24 mouse cellular contexts compared by ENCODE assay signal in genomic region chr3:88412636-88413035, GRCm38 (mm10). TPM values are rescaled to one million over a fixed set of nuclear protein-coding genes. Genes with fewer than 3 reads are reported as not detected.
DNase-seq lines count a peak whose midpoint lies in the region; ATAC-seq and TF ChIP-seq lines count a peak whose summit lies in the region.
"Had no signal": no experiment of that assay in that cellular context is flagged by ENCODE, and none has a peak within 500 bp of the region (broad histone marks: within the 10 kb centered on the region; RNA-seq: fewer than 3 reads in every experiment).

No protein-coding gene starts in this region.

- H3K4me3 ChIP-seq in heart, embryonic 10.5 days, result no peak overlapping the region
- no peak overlapping the region for H3K4me3 ChIP-seq in heart, embryonic 12.5 days
- H3K4me3 ChIP-seq in G1E (ENCODE audit: low read depth, low read length), result peak overlapping the region; percentile 38; the same call in 1 of the 2 replicates
- H3K4me3 ChIP-seq in liver, embryonic 14.5 days (ENCODE audit: insufficient read depth in 1 of 2, low read depth in 2 of 2, low read length in 2 of 2), result no peak overlapping the region
- H3K4me3 ChIP-seq: forebrain, embryonic 13.5 days; heart, adult 2 months; heart, embryonic 13.5 days; hindbrain, embryonic 15.5 days had no signal

- DNase-seq in heart, embryonic 10.5 days (ENCODE audit: low spot score), result peak; percentile 59
- DNase-seq in G1E (ENCODE audit: low spot score), result no peak
- no peak for DNase-seq in liver, embryonic 14.5 days (ENCODE audit: low read depth in 3 of 3, low spot score in 3 of 3)
- DNase-seq in natural killer cell, adult 2 months (ENCODE audit: low spot score in 2 of 2), result peak; percentile 53 to 77
- no peak for DNase-seq in cerebellum, adult 11 months
- no peak for DNase-seq in spleen, adult 12 weeks (ENCODE audit: low spot score)
- DNase-seq: adrenal gland, postnatal 25 days; cerebellum, adult 8-10 months; cerebellum, postnatal 25 days; forebrain, postnatal 0 days; gastrocnemius, postnatal 14 days; heart, adult 2 months; heart, postnatal 36 days had no signal

- 80% methylated on average over 11 of the region's 11 CpGs for WGBS in heart, embryonic 10.5 days
- 80% methylated on average over 11 of the region's 11 CpGs for WGBS in heart, embryonic 12.5 days
- WGBS in liver, embryonic 14.5 days (ENCODE audit: insufficient replicate concordance), result 78% methylated on average over 11 of the region's 11 CpGs

- H3K4me2 ChIP-seq in heart, embryonic 12.5 days, result no peak overlapping the region
- no peak overlapping the region for H3K4me2 ChIP-seq in liver, embryonic 14.5 days (ENCODE audit: low read depth)
- H3K4me2 ChIP-seq: forebrain, embryonic 13.5 days; heart, embryonic 13.5 days; hindbrain, embryonic 15.5 days had no signal

- H3K36me3 ChIP-seq in heart, embryonic 10.5 days, result peaks cover 61% of the 10 kb centered on the region
- peaks cover 50% of the 10 kb centered on the region for H3K36me3 ChIP-seq in heart, embryonic 12.5 days
- peaks cover 87% of the 10 kb centered on the region for H3K36me3 ChIP-seq in G1E (replicated peaks)
- peaks cover 19% of the 10 kb centered on the region for H3K36me3 ChIP-seq in liver, embryonic 14.5 days (replicated peaks; ENCODE audit: control insufficient read depth, insufficient read depth, low read depth)

- H3K9me3 ChIP-seq in heart, embryonic 10.5 days, result no peaks in the 10 kb centered on the region
- no peaks in the 10 kb centered on the region for H3K9me3 ChIP-seq in heart, embryonic 12.5 days (replicated peaks)
- H3K9me3 ChIP-seq in G1E (replicated peaks), result no peaks in the 10 kb centered on the region
- no peaks in the 10 kb centered on the region for H3K9me3 ChIP-seq in liver, embryonic 14.5 days (ENCODE audit: control insufficient read depth, low read length)
- H3K9me3 ChIP-seq: forebrain, embryonic 13.5 days; heart, embryonic 13.5 days; hindbrain, embryonic 15.5 days had no signal

- no peak overlapping the region for H3K27ac ChIP-seq in heart, embryonic 10.5 days
- no peak overlapping the region for H3K27ac ChIP-seq in heart, embryonic 12.5 days (ENCODE audit: poor library complexity, severe bottlenecking)
- H3K27ac ChIP-seq in liver, embryonic 14.5 days, result peak overlapping the region; percentile 6; the same call in 1 of the 2 replicates
- H3K27ac ChIP-seq: forebrain, embryonic 13.5 days; heart, adult 2 months; heart, embryonic 13.5 days; hindbrain, embryonic 15.5 days had no signal

- H3K4me1 ChIP-seq in heart, embryonic 10.5 days, result peaks cover 44% of the 10 kb centered on the region
- peaks cover 35% of the 10 kb centered on the region for H3K4me1 ChIP-seq in heart, embryonic 12.5 days (replicated peaks)
- H3K4me1 ChIP-seq in G1E (ENCODE audit: insufficient read depth, low read depth, low read length), result peaks cover 86% of the 10 kb centered on the region
- H3K4me1 ChIP-seq in liver, embryonic 14.5 days (replicated peaks; ENCODE audit: control insufficient read depth in 2 of 2, insufficient read depth in 2 of 2, low read length in 1 of 2), result peaks cover 27 to 43% of the 10 kb centered on the region in 2 experiments

- H3K9ac ChIP-seq in heart, embryonic 12.5 days, result no peak overlapping the region
- H3K9ac ChIP-seq in liver, embryonic 14.5 days (replicated peaks), result no peak overlapping the region
- H3K9ac ChIP-seq: forebrain, embryonic 13.5 days; forebrain, postnatal 0 days; heart, embryonic 13.5 days; hindbrain, embryonic 15.5 days had no signal

- no peaks in the 10 kb centered on the region for H3K27me3 ChIP-seq in heart, embryonic 10.5 days (ENCODE audit: insufficient read depth, poor library complexity, severe bottlenecking)
- no peaks in the 10 kb centered on the region for H3K27me3 ChIP-seq in heart, embryonic 12.5 days (replicated peaks)
- no peaks in the 10 kb centered on the region for H3K27me3 ChIP-seq in G1E (ENCODE audit: insufficient read depth, low read length)
- H3K27me3 ChIP-seq in liver, embryonic 14.5 days (ENCODE audit: control insufficient read depth, insufficient read depth, low read length), result no peaks in the 10 kb centered on the region
- H3K27me3 ChIP-seq: forebrain, embryonic 13.5 days; heart, embryonic 13.5 days; hindbrain, embryonic 15.5 days; Patski had no signal

- no peak for TF ChIP-seq EP300 in liver, embryonic 14.5 days (IDR thresholded peaks at IDR 0.05; ENCODE audit: low read depth)

- no peak for ATAC-seq in heart, embryonic 12.5 days (ENCODE audit: insufficient number of reproducible peaks, low FRiP score)
- ATAC-seq in G1E (ENCODE audit: extremely low read depth, insufficient number of reproducible peaks, low FRiP score, poor library complexity, severe bottlenecking), result no peak
- ATAC-seq in liver, embryonic 14.5 days (ENCODE audit: insufficient read depth), result no peak
- ATAC-seq: activated CD4-positive, CD25-positive, alpha-beta regulatory T cell, adult 4 months; forebrain, embryonic 13.5 days; forebrain, postnatal 0 days; Patski had no signal

- no peak for TF ChIP-seq CTCF in G1E (IDR thresholded peaks at IDR 0.05; ENCODE audit: low read depth, low read length)
- TF ChIP-seq CTCF in liver, embryonic 14.5 days (IDR thresholded peaks at IDR 0.05; ENCODE audit: low read depth), result no peak

RNA-seq across cellular contexts. Expression of gene Pmf1, which starts 2.5 kb away (rescaled TPM):
- polyA plus RNA-seq in heart, embryonic 10.5 days (2016; fragmentation: Nextera tagmentation; extraction: Ambion mirVana), result 131 and 149 TPM in 2 replicates
- polyA plus RNA-seq in heart, embryonic 12.5 days (2016; fragmentation: Nextera tagmentation; extraction: Ambion mirVana), result 100 and 104 TPM in 2 replicates
- total RNA-seq in G1E (2014; fragmentation: Nextera tagmentation) (273 and 301 TPM in 2 replicates), G1E (2017) (110 and 117 TPM in 2 replicates)
- polyA plus RNA-seq in G1E (2012), result 254 and 283 TPM in 2 replicates
- polyA plus RNA-seq in liver, embryonic 14.5 days (2012; rRNA removed), result 59.1 and 60.6 TPM in 2 replicates
- polyA plus RNA-seq in liver, embryonic 14.5 days (2014; fragmentation: Nextera tagmentation; extraction: Ambion mirVana), result 73.8 and 81.2 TPM in 2 replicates

RNA-seq across cellular contexts. Expression of gene Slc25a44, which starts 12.3 kb away (rescaled TPM):
- 16.8 and 17.5 TPM in 2 replicates for polyA plus RNA-seq in heart, embryonic 10.5 days (2016; fragmentation: Nextera tagmentation; extraction: Ambion mirVana)
- 14.1 and 14.3 TPM in 2 replicates for polyA plus RNA-seq in heart, embryonic 12.5 days (2016; fragmentation: Nextera tagmentation; extraction: Ambion mirVana)
- total RNA-seq in G1E (2014; fragmentation: Nextera tagmentation) (62.0 and 62.3 TPM in 2 replicates), G1E (2017) (50.3 and 50.9 TPM in 2 replicates)
- 17.4 and 23.0 TPM in 2 replicates for polyA plus RNA-seq in G1E (2012)
- 8.8 and 9.2 TPM in 2 replicates for polyA plus RNA-seq in liver, embryonic 14.5 days (2012; rRNA removed)
- polyA plus RNA-seq in liver, embryonic 14.5 days (2014; fragmentation: Nextera tagmentation; extraction: Ambion mirVana), result 9.9 and 11.7 TPM in 2 replicates

RNA-seq across cellular contexts. Expression of gene Bglap, which starts 28.4 kb away (rescaled TPM):
- polyA plus RNA-seq in heart, embryonic 10.5 days (2016; fragmentation: Nextera tagmentation; extraction: Ambion mirVana), result not detected in 2 replicates
- not detected in 2 replicates for polyA plus RNA-seq in heart, embryonic 12.5 days (2016; fragmentation: Nextera tagmentation; extraction: Ambion mirVana)
- total RNA-seq in G1E (2014; fragmentation: Nextera tagmentation) (not detected in 2 replicates), G1E (2017) (not detected in 2 replicates)
- polyA plus RNA-seq in G1E (2012), result not detected in 2 replicates
- not detected in 2 replicates for polyA plus RNA-seq in liver, embryonic 14.5 days (2012; rRNA removed)
- polyA plus RNA-seq in liver, embryonic 14.5 days (2014; fragmentation: Nextera tagmentation; extraction: Ambion mirVana), result not detected in 2 replicates
- total RNA-seq: adrenal gland, postnatal 25 days; gastrocnemius, adult 18-20 months; gastrocnemius, postnatal 14 days; heart, adult 2 months; heart, postnatal 36 days had no signal
- polyA plus RNA-seq: activated CD4-positive, CD25-positive, alpha-beta regulatory T cell, adult 4 months; cortical plate, adult 2 months; forebrain, postnatal 0 days; gonadal fat pad, adult 2 months; heart, adult 2 months; heart, embryonic 13.5 days; heart, postnatal 0 days; hindbrain, embryonic 11.5 days; hindbrain, embryonic 15.5 days had no signal

RNA-seq across cellular contexts. Expression of gene Bglap2, which starts 34.1 kb away (rescaled TPM):
- not detected in 2 replicates for polyA plus RNA-seq in heart, embryonic 10.5 days (2016; fragmentation: Nextera tagmentation; extraction: Ambion mirVana)
- polyA plus RNA-seq in heart, embryonic 12.5 days (2016; fragmentation: Nextera tagmentation; extraction: Ambion mirVana), result not detected in 2 replicates
- total RNA-seq in G1E (2014; fragmentation: Nextera tagmentation) (not detected in 2 replicates), G1E (2017) (not detected in 2 replicates)
- polyA plus RNA-seq in G1E (2012), result not detected in 2 replicates
- polyA plus RNA-seq in liver, embryonic 14.5 days (2012; rRNA removed), result not detected in 2 replicates
- not detected in 2 replicates for polyA plus RNA-seq in liver, embryonic 14.5 days (2014; fragmentation: Nextera tagmentation; extraction: Ambion mirVana)
- total RNA-seq: gastrocnemius, adult 18-20 months; gastrocnemius, postnatal 14 days; heart, adult 2 months; heart, postnatal 36 days had no signal
- polyA plus RNA-seq: activated CD4-positive, CD25-positive, alpha-beta regulatory T cell, adult 4 months; cortical plate, adult 2 months; forebrain, embryonic 13.5 days; forebrain, postnatal 0 days; gonadal fat pad, adult 2 months; heart, embryonic 13.5 days; heart, postnatal 0 days; hindbrain, embryonic 11.5 days; hindbrain, embryonic 15.5 days; Patski had no signal

RNA-seq across cellular contexts. Expression of gene Bglap3, which starts 40.1 kb away (rescaled TPM):
- polyA plus RNA-seq in heart, embryonic 10.5 days (2016; fragmentation: Nextera tagmentation; extraction: Ambion mirVana), result 0.44 TPM in 1 of 2 replicates, not detected in the other
- polyA plus RNA-seq in heart, embryonic 12.5 days (2016; fragmentation: Nextera tagmentation; extraction: Ambion mirVana), result 0.10 TPM in 1 of 2 replicates, not detected in the other
- total RNA-seq in G1E (2014; fragmentation: Nextera tagmentation) (not detected in 2 replicates), G1E (2017) (0.16 and 0.17 TPM in 2 replicates)
- not detected in 2 replicates for polyA plus RNA-seq in G1E (2012)
- 0.27 and 0.38 TPM in 2 replicates for polyA plus RNA-seq in liver, embryonic 14.5 days (2012; rRNA removed)
- polyA plus RNA-seq in liver, embryonic 14.5 days (2014; fragmentation: Nextera tagmentation; extraction: Ambion mirVana), result 0.29 and 0.38 TPM in 2 replicates
- total RNA-seq: forebrain, postnatal 0 days; gastrocnemius, adult 18-20 months; gastrocnemius, postnatal 14 days; heart, adult 2 months; heart, postnatal 36 days had no signal
- polyA plus RNA-seq: activated CD4-positive, CD25-positive, alpha-beta regulatory T cell, adult 4 months; forebrain, embryonic 13.5 days; forebrain, postnatal 0 days; heart, adult 2 months; heart, embryonic 13.5 days; heart, postnatal 0 days; hindbrain, embryonic 15.5 days had no signal

Comparison
In these comparisons a context has a peak if more than half of its experiments do, and no peak if none do; other contexts are left out.
1. DNase-seq: peak in heart, embryonic 10.5 days (single experiment) and natural killer cell, adult 2 months (2 of 2); none in G1E (single experiment), liver, embryonic 14.5 days (0 of 3), cerebellum, adult 11 months (single experiment) and spleen, adult 12 weeks (single experiment).